Mouse (Mus musculus) midbrain, embryonic 11.5 days (tissue): ENCODE data around the gene Kcnq2. TPM values are rescaled to one million over a fixed set of nuclear protein-coding genes. Genes with fewer than 3 reads are reported as not detected.

Experiments
- ATAC-seq: fragments of 200-750 bp; cut with Nextera tagmentation; 2 replicates; pipeline ENCODE4 v1.8.0; 2017; ENCODE audit warnings: moderate TSS enrichment, moderate library complexity; ENCODE audit not compliant: low FRiP score
- DNase-seq: peaks from one replicate; pipeline ENCODE4 v3.0.0; 2015; ENCODE audit warnings: low spot score; ENCODE audit errors: missing footprints
- H3K27ac ChIP-seq: fragments of 300-500 bp; sonication (generic); 2 replicates; pipeline ENCODE4 v1.5.1; 2014; ENCODE audit warnings: low read depth, low read length
- H3K27me3 ChIP-seq: fragments of 300-500 bp; sonication (generic); 2 replicates; pipeline ENCODE4 v1.6.1; 2014; ENCODE audit warnings: mild to moderate bottlenecking, low read length, moderate library complexity, mixed read lengths; ENCODE audit not compliant: control insufficient read depth, insufficient read depth
- H3K36me3 ChIP-seq: fragments of 300-500 bp; sonication (generic); 2 replicates; pipeline ENCODE4 v1.6.1; 2014; ENCODE audit warnings: mild to moderate bottlenecking, low read length, moderate library complexity, mixed read lengths; ENCODE audit not compliant: control insufficient read depth, insufficient read depth
- H3K4me1 ChIP-seq: fragments of 300-500 bp; sonication (generic); 2 replicates; pipeline ENCODE4 v1.6.1; 2014; ENCODE audit warnings: low read length; ENCODE audit not compliant: control insufficient read depth, insufficient read depth
- H3K4me2 ChIP-seq: fragments of 300-500 bp; sonication (generic); 2 replicates; pipeline ENCODE4 v1.6.1; 2014; ENCODE audit warnings: mild to moderate bottlenecking, moderate library complexity
- H3K4me3 ChIP-seq: fragments of 300-500 bp; sonication (generic); 2 replicates; pipeline ENCODE4 v1.5.1; 2014; ENCODE audit warnings: low read depth, low read length
- H3K9ac ChIP-seq: fragments of 300-500 bp; sonication (generic); 2 replicates; pipeline ENCODE4 v1.6.1; 2014; ENCODE audit warnings: low read length
- H3K9me3 ChIP-seq: fragments of 300-500 bp; sonication (generic); 2 replicates; pipeline ENCODE4 v1.6.1; 2016; ENCODE audit warnings: low read length; ENCODE audit not compliant: control insufficient read depth
- WGBS: fragments of 180-500 bp; shearing (Covaris S2); extraction: QIAGEN DNeasy Blood & Tissue Kit; methylation state at CpG from one replicate; pipeline ENCODE4 v1.1.7; 2014; 5-methylcytosine and 5-hydroxymethylcytosine counted together
- polyA plus RNA-seq: library from polyadenylated mRNA; unstranded; fragments of >200 nt; fragmentation: Nextera tagmentation; extraction: Ambion mirVana; gene quantifications from 2 replicates; pipeline ENCODE4 v1.2.1, GENCODE M21; 2014

Gene Kcnq2
- polyA plus RNA-seq, 1 experiment from 2014 or later: 8.8 TPM

DNA sequence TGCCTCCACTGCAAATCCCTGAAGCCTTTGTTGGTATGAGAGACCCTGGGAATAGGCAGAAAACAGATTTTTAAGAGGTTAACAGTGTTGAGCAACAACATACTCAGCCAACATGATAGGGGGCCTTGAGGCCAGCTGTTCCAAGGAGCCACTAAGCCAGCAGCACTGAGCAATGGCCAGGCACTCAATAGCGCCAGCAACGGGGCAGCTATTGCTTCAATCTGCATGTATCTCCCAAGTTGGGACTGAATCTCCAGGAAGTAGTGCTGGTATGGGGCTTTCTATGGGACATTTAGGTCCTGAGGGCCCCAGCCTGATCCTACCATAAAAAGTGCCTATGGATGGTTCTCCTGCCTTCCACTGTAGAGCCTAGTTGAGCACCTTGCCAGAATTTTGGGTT is 23.4 kb upstream of the Kcnq2 start:
- H3K9me3 ChIP-seq: no peaks in the 10 kb centered on the region
- H3K36me3 ChIP-seq: no peaks in the 10 kb centered on the region
- no peak overlapping the region for H3K9ac ChIP-seq
- H3K4me3 ChIP-seq: no peak overlapping the region
- H3K27ac ChIP-seq: no peak overlapping the region
- peaks cover 16% of the 10 kb centered on the region for H3K27me3 ChIP-seq
- no peak for ATAC-seq
- H3K4me1 ChIP-seq: peaks cover 15% of the 10 kb centered on the region
- 95% methylated on average over 2 of the region's 2 CpGs for WGBS
- H3K4me2 ChIP-seq: no peak overlapping the region
- no peak for DNase-seq

DNA sequence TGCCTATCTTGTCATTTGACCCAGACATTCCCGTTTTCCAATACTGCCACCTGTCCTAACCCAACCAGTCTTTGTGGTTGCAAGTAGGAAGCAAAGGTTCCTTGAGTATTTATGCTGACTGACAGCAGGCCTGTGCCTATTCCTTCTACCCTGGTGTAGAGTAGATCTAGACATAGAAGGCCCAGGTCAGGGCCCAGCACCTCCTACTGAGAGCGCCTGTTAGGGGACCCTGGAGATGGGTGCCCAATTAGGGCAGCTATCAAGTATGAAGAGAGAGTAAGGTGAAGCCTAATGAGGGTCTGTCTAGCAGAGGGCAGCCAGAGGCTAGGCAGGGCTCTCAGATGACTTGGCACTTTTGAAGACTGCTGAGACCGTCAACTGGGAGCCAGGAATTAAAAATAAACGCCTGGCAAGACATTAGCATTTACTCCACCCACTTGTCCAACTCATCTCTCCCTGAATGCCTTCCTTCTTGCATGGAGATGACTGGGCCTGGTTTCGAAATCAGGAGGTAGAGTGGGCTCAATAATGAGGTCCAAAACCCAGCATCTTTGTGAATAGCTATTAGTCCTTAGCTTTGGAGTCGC is 22.7 kb upstream of the Kcnq2 start:
- 78% methylated on average over 6 of the region's 6 CpGs for WGBS
- Histone ChIP-seq H3K27ac (no peak overlapping the region), H3K4me3 (no peak overlapping the region), H3K4me2 (no peak overlapping the region), H3K36me3 (no peaks in the 10 kb centered on the region), H3K9ac (no peak overlapping the region), H3K9me3 (no peaks in the 10 kb centered on the region), H3K27me3 (peaks cover 16% of the 10 kb centered on the region), H3K4me1 (peaks cover 15% of the 10 kb centered on the region)
- no peak for ATAC-seq
- no peak for DNase-seq

GRCm38 (mm10) chr2:181157180-181157579 is 22.1 kb upstream of the Kcnq2 start:
- ATAC-seq: no peak
- H3K4me1 ChIP-seq: peaks cover 15% of the 10 kb centered on the region
- peak overlapping the region; percentile 38 for H3K4me3 ChIP-seq
- peak overlapping the region; percentile 60 for H3K4me2 ChIP-seq
- H3K9me3 ChIP-seq: no peaks in the 10 kb centered on the region
- WGBS: 79% methylated on average over 4 of the region's 4 CpGs
- H3K9ac ChIP-seq: peak overlapping the region; percentile 64; the same call in 1 of the 2 replicates
- no peak for DNase-seq
- H3K36me3 ChIP-seq: no peaks in the 10 kb centered on the region
- peaks cover 16% of the 10 kb centered on the region for H3K27me3 ChIP-seq
- H3K27ac ChIP-seq: no peak overlapping the region

DNA sequence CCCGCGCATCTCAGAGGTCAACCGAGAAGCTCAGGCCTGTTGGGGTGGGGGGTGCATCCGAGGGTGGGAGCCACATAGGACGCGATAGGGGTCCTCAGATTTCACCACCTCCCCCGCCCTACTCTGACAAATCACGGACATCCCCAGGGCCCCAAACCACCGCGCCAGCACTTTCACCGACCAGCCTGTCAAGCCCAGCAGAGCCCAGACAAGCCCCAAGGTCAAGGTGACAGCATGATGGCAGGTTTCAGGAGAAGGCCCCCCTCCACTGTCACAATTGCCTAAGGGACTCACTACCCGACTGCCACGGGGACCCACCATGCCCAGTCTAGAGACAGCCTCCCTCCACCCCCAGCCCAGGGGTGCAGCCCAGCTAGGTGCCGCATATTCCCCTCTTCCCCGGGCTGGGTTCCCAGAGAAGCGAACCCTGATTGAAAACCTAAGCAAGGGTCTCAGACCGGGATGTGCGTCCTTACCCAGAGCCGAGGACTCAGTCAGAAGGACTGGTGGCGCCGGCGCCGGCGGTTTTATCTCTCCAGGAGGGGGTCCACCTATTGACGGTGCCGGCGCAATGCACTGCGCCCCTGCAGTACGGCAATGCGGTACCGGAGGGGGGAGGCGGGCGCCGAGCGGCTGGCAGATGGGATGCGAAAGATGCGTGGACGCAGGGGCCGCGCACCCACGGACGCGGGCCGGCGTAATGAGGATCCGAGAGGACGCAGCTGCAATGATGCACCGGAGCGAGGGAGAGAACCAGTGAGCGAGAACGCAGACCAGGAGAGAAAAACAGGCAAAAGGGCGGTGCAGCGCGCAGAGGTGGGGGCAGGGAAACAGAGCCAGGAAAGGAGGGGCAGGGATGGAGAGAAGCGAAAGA is 21.4 kb upstream of the Kcnq2 start, which contains the start of gene Eef1a2:
Gene Eef1a2 (minus strand): TSS at position 767 of the 874 bp plus-strand sequence.
- H3K27ac ChIP-seq: no peak within 1 kb of the TSS
- peak; percentile 88 for DNase-seq
- ATAC-seq: peak; percentile 46; the same call in 1 of the 2 replicates
- H3K4me1 ChIP-seq: peaks cover 15% of the 10 kb centered on the region
- H3K36me3 ChIP-seq: no peaks in the 10 kb centered on the region
- H3K4me2 ChIP-seq: peak within 1 kb of the TSS; percentile 60
- H3K9ac ChIP-seq: peak within 1 kb of the TSS; percentile 64
- peak within 1 kb of the TSS; percentile 38 for H3K4me3 ChIP-seq
- H3K9me3 ChIP-seq: no peaks in the 10 kb centered on the region
- WGBS: 4% methylated on average over 55 of the region's 55 CpGs
- H3K27me3 ChIP-seq: peaks cover 16% of the 10 kb centered on the region

- H3K9me3 ChIP-seq: no peaks in the 10 kb centered on the region
- H3K4me2 ChIP-seq: peak overlapping the region; percentile 60; the same call in 1 of the 2 replicates
- peaks cover 16% of the 10 kb centered on the region for H3K27me3 ChIP-seq
- H3K4me3 ChIP-seq: peak overlapping the region; percentile 38
- H3K4me1 ChIP-seq: peaks cover 15% of the 10 kb centered on the region
- no peak overlapping the region for H3K27ac ChIP-seq
- no peak for DNase-seq
- H3K9ac ChIP-seq: no peak overlapping the region
- peak; percentile 14; the same call in 1 of the 2 replicates for ATAC-seq
- no peaks in the 10 kb centered on the region for H3K36me3 ChIP-seq
- 72% methylated on average over 4 of the region's 4 CpGs for WGBS
These were observed 20.7 kb upstream of the Kcnq2 start for GRCm38 (mm10) chr2:181155801-181156200.

DNA sequence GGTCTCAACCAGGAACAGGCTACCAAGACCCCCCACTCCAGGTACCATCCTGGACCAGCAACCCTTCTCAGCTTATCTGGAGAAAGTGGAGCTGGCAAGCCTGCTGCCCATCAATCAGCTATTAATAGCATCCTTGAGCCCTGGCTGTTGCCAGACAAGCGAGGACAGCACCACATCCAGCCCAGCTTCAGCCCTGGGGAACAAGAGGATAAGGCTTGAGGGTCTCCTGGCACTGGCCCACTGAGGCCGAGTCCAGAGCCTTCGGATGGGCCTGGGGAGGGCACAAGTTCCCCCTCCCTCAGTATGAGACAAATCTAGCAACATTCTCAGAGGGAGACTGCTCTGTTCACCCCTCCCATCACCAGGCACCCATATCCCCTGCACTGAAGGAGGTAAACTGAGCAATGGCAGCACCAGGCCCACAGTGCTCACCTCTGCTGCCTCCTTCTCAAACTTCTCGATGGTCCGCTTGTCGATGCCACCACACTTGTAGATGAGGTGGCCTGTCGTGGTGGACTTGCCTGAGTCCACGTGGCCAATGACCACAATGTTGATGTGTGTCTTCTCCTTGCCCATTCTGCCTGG is 19.8 kb upstream of the Kcnq2 start:
- ATAC-seq (no peak), DNase-seq (no peak)
- Histone ChIP-seq H3K36me3 (no peaks in the 10 kb centered on the region), H3K27ac (no peak overlapping the region), H3K4me3 (no peak overlapping the region), H3K9me3 (no peaks in the 10 kb centered on the region), H3K4me1 (peaks cover 12% of the 10 kb centered on the region), H3K4me2 (no peak overlapping the region), H3K9ac (no peak overlapping the region), H3K27me3 (peaks cover 16% of the 10 kb centered on the region)
- WGBS: 81% methylated on average over 8 of the region's 8 CpGs

- no peak overlapping the region for H3K4me2 ChIP-seq
- 84% methylated on average over 3 of the region's 3 CpGs for WGBS
- DNase-seq (no peak), ATAC-seq (no peak)
- peaks cover 7% of the 10 kb centered on the region for H3K4me1 ChIP-seq
- H3K9me3 ChIP-seq: no peaks in the 10 kb centered on the region
- no peak overlapping the region for H3K4me3 ChIP-seq
- H3K36me3 ChIP-seq: no peaks in the 10 kb centered on the region
- no peak overlapping the region for H3K27ac ChIP-seq
- H3K27me3 ChIP-seq: peaks cover 16% of the 10 kb centered on the region
- H3K9ac ChIP-seq: no peak overlapping the region
These were observed 19.3 kb upstream of the Kcnq2 start for GRCm38 (mm10) chr2:181154361-181154760.

- DNase-seq (no peak), ATAC-seq (no peak)
- Histone ChIP-seq H3K9ac (no peak overlapping the region), H3K27ac (no peak overlapping the region), H3K9me3 (no peaks in the 10 kb centered on the region), H3K4me1 (peaks cover 5% of the 10 kb centered on the region), H3K4me3 (no peak overlapping the region), H3K4me2 (no peak overlapping the region), H3K27me3 (peaks cover 16% of the 10 kb centered on the region), H3K36me3 (no peaks in the 10 kb centered on the region)
- 0% methylated on average over 1 of the region's 1 CpGs for WGBS
These were observed 18.7 kb upstream of the Kcnq2 start for GRCm38 (mm10) chr2:181153837-181154236.

GRCm38 (mm10) chr2:181153131-181153530 is 18.0 kb upstream of the Kcnq2 start:
- H3K4me3 ChIP-seq: no peak overlapping the region
- H3K9me3 ChIP-seq: no peaks in the 10 kb centered on the region
- peaks cover 19% of the 10 kb centered on the region for H3K27me3 ChIP-seq
- no peaks in the 10 kb centered on the region for H3K36me3 ChIP-seq
- peaks cover 5% of the 10 kb centered on the region for H3K4me1 ChIP-seq
- DNase-seq: no peak
- H3K9ac ChIP-seq: no peak overlapping the region
- no peak for ATAC-seq
- no peak overlapping the region for H3K27ac ChIP-seq
- no peak overlapping the region for H3K4me2 ChIP-seq
- WGBS: 89% methylated on average over 1 of the region's 1 CpGs
